Mouse (Mus musculus) liver, embryonic 14.5 days (tissue): ENCODE measurements around the gene Wwc2. TPM values are rescaled to one million over a fixed set of nuclear protein-coding genes. Genes with fewer than 3 reads are reported as not detected.

Source experiments
- ATAC-seq: fragments of 200-750 bp; cut with Nextera tagmentation; 2 replicates; pipeline ENCODE4 v1.8.0; 2017; ENCODE audit warnings: moderate number of reproducible peaks, mild to moderate bottlenecking, moderate library complexity; ENCODE audit not compliant: insufficient read depth
- DNase-seq, 3 experiments: peaks; one replicate each; pipeline ENCODE4 v3.0.0-alpha.2; 2012 to 2013; ENCODE audit warnings: low read depth in 3 of 3, low spot score in 3 of 3
- H3K27ac ChIP-seq: fragments of 300-500 bp; sonication (generic); 2 replicates; pipeline ENCODE4 v1.5.1; 2014; ENCODE audit warnings: moderate library complexity, mild to moderate bottlenecking, control low read depth, inconsistent platforms
- H3K27me3 ChIP-seq: fragments of 300-500 bp; sonication (generic); 2 replicates; pipeline ENCODE4 v1.6.1; 2014; ENCODE audit warnings: mild to moderate bottlenecking, low read length, moderate library complexity; ENCODE audit not compliant: control insufficient read depth, insufficient read depth
- H3K36me3 ChIP-seq: fragments of 300-500 bp; sonication (generic); replicated peaks from 2 replicates; pipeline ENCODE4 v1.6.1; 2014; ENCODE audit warnings: low read depth; ENCODE audit not compliant: control insufficient read depth, insufficient read depth
- H3K4me1 ChIP-seq, 2 experiments: fragments of 200-500 bp in 1 of 2; fragments of 300-500 bp in 1 of 2; sonication (generic) in 1 of 2; replicated peaks; 2 replicates each; pipeline ENCODE4 v1.6.1; 2012 to 2014; ENCODE audit warnings: antibody characterized with exemption in 1 of 2, inconsistent platforms in 1 of 2, low read length in 1 of 2; ENCODE audit not compliant: control insufficient read depth in 2 of 2, insufficient read depth in 2 of 2
- H3K4me2 ChIP-seq: fragments of 300-500 bp; sonication (generic); 2 replicates; pipeline ENCODE4 v1.6.1; 2014; ENCODE audit warnings: low read depth, mild to moderate bottlenecking, control low read depth, moderate library complexity
- H3K4me3 ChIP-seq, 2 experiments: fragments of 200-500 bp in 1 of 2; fragments of 300-500 bp in 1 of 2; sonication (generic) in 1 of 2; 2 replicates each; pipeline ENCODE4 v1.5.1; 2012 to 2014; ENCODE audit warnings: low read depth in 2 of 2, low read length in 2 of 2, mild to moderate bottlenecking in 2 of 2, control low read depth in 1 of 2, inconsistent platforms in 1 of 2, moderate library complexity in 1 of 2; ENCODE audit not compliant: insufficient read depth in 1 of 2
- H3K9ac ChIP-seq: fragments of 300-500 bp; sonication (generic); replicated peaks from 2 replicates; pipeline ENCODE4 v1.6.1; 2014; ENCODE audit warnings: mild to moderate bottlenecking, control low read depth, moderate library complexity
- H3K9me3 ChIP-seq: fragments of 300-500 bp; sonication (generic); 2 replicates; pipeline ENCODE4 v1.6.1; 2016; ENCODE audit warnings: low read length, mixed read lengths; ENCODE audit not compliant: control insufficient read depth
- CTCF ChIP-seq: IDR thresholded peaks from 2 replicates; pipeline ENCODE4 v1.5.1; 2016; ENCODE audit warnings: antibody characterized with exemption, low read depth, control low read depth
- EP300 ChIP-seq: IDR thresholded peaks from 2 replicates; pipeline ENCODE4 v1.6.1; 2016; ENCODE audit warnings: antibody characterized with exemption, low read depth
- WGBS: fragments of 180-500 bp; shearing (Covaris S2); extraction: QIAGEN DNeasy Blood & Tissue Kit; methylation state at CpG from one replicate; pipeline ENCODE4 v1.1.7; 2014; ENCODE audit not compliant: insufficient replicate concordance; 5-methylcytosine and 5-hydroxymethylcytosine counted together
- polyA plus RNA-seq, 2 experiments: library from polyadenylated mRNA; depleted of rRNA in 1 of 2; stranded (reverse) in 1 of 2; unstranded in 1 of 2; fragments of >200 nt; fragmentation: Nextera tagmentation in 1 of 2; extraction: Ambion mirVana in 1 of 2; gene quantifications; 2 replicates each; pipeline versions ENCODE4 v1.2.1 to v1.2.3; 2012 to 2014

The Wwc2 gene
- polyA plus RNA-seq, 2 experiments = 0.90 to 1.0 TPM

DNA sequence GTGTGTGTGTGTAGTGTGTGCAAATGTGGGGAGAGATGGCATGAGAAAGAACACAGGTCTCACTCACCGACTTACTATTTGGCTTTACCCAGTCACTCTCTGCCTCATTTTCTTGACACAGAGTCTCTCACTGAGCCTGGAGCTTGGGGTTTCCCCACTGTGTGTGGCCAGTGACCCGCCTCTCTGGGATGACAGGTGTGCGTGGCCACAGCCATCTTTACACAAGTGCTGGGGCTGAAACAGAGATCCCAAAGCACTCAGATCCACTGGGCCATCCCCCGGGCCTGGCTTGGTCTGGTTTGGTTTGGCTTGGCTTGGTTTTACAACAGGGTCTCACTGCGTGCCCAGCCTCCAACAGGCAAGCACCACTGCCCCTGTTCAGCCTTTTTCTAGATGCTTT lies 55.3 kb downstream of the Wwc2 start:
- H3K27ac ChIP-seq = no peak overlapping the region
- ATAC-seq (no peak), DNase-seq (no peak)
- WGBS = 63% methylated on average over 5 of the region's 5 CpGs
- H3K9me3 ChIP-seq = no peaks in the 10 kb centered on the region
- no peak overlapping the region for H3K4me2 ChIP-seq
- peaks cover 0 to 1% of the 10 kb centered on the region in 2 experiments; a peak in 1 of 4 replicates for H3K4me1 ChIP-seq
- H3K4me3 ChIP-seq = no peak overlapping the region
- TF ChIP-seq CTCF = no peak
- no peaks in the 10 kb centered on the region for H3K27me3 ChIP-seq
- no peak overlapping the region for H3K9ac ChIP-seq
- H3K36me3 ChIP-seq = no peaks in the 10 kb centered on the region

GRCm38 (mm10) chr8:47933087-47933486 lies 57.6 kb downstream of the Wwc2 start:
- WGBS = 64% methylated on average over 3 of the region's 3 CpGs
- H3K36me3 ChIP-seq = no peaks in the 10 kb centered on the region
- H3K4me1 ChIP-seq = 0 out of 4 replicates have a peak, but pooled peaks cover 0 to 1% of the 10 kb centered on the region in 2 experiments
- H3K4me2 ChIP-seq = no peak overlapping the region
- DNase-seq (no peak), ATAC-seq (no peak)
- no peak overlapping the region for H3K4me3 ChIP-seq
- TF ChIP-seq EP300 (no peak), CTCF (no peak)
- no peak overlapping the region for H3K27ac ChIP-seq
- no peaks in the 10 kb centered on the region for H3K27me3 ChIP-seq
- H3K9ac ChIP-seq = no peak overlapping the region
- no peaks in the 10 kb centered on the region for H3K9me3 ChIP-seq

GRCm38 (mm10) chr8:47932028-47932790 lies 58.5 kb downstream of the Wwc2 start:
- ATAC-seq = no peak
- no peak for DNase-seq
- no peak overlapping the region for H3K4me2 ChIP-seq

GRCm38 (mm10) chr8:47931371-47931770 lies 59.4 kb downstream of the Wwc2 start:
- no peak for TF ChIP-seq CTCF
- TF ChIP-seq EP300 = no peak
- WGBS = 74% methylated on average over 7 of the region's 7 CpGs
- Histone ChIP-seq H3K4me2 (no peak overlapping the region), H3K9me3 (no peaks in the 10 kb centered on the region), H3K9ac (no peak overlapping the region), H3K36me3 (no peaks in the 10 kb centered on the region), H3K27me3 (no peaks in the 10 kb centered on the region), H3K27ac (no peak overlapping the region), H3K4me1 (0 out of 4 replicates have a peak, but pooled peaks cover 0 to 1% of the 10 kb centered on the region in 2 experiments), H3K4me3 (no peak overlapping the region)
- ATAC-seq (no peak), DNase-seq (no peak)

More at GRCm38 (mm10) chr8:47932028-47932790, 58.5 kb downstream of the Wwc2 start:
- TF ChIP-seq EP300 (no peak), CTCF (no peak)
- Histone ChIP-seq H3K4me3 (no peak overlapping the region), H3K27me3 (no peaks in the 10 kb centered on the region), H3K4me1 (0 out of 4 replicates have a peak, but pooled peaks cover 0 to 1% of the 10 kb centered on the region in 2 experiments), H3K27ac (no peak overlapping the region), H3K36me3 (no peaks in the 10 kb centered on the region), H3K9me3 (no peaks in the 10 kb centered on the region), H3K9ac (no peak overlapping the region)
- 70% methylated on average over 16 of the region's 16 CpGs for WGBS

DNA sequence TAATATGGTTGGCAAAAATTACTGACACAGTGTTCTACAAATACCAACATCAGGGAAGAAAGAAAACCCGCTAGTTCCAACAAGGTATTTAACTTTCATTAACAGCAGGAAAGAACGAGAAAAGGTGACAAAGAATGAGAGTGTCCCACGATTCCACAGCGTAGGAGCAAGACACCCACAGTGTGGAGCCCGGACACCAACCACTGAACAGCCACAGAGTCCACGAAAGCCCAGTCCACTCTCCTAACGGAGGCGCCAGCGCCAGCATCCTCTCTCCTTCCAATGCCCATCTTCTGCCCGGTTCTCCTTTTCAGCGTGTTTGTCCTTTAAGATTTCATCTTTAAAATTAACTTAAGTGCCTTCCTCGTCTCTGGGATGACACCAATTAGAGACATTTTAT lies 61.1 kb downstream of the Wwc2 start:
- WGBS = 77% methylated on average over 12 of the region's 12 CpGs
- TF ChIP-seq EP300 (no peak), CTCF (no peak)
- no peak overlapping the region for H3K27ac ChIP-seq
- no peaks in the 10 kb centered on the region for H3K36me3 ChIP-seq
- H3K9me3 ChIP-seq = no peaks in the 10 kb centered on the region
- no peak overlapping the region for H3K9ac ChIP-seq
- H3K4me3 ChIP-seq = no peak overlapping the region
- ATAC-seq (no peak), DNase-seq (no peak)
- H3K4me2 ChIP-seq = no peak overlapping the region
- H3K27me3 ChIP-seq = no peaks in the 10 kb centered on the region
- H3K4me1 ChIP-seq = no peaks in the 10 kb centered on the region
